Mouse (Mus musculus) neural tube, embryonic 12.5 days (tissue): ENCODE measurements at regions not wholly inside any gene's neighbourhood (a gene's known extent, or its start where the extent isn't known, plus 50 kb on each side); places are given as distances from the start of the nearest gene placed in this dataset.

Experiments
- ATAC-seq: fragments of 200-750 bp; cut with Nextera tagmentation; 2 replicates; pipeline ENCODE4 v1.8.0; 2017; ENCODE audit warnings: low read depth, mild to moderate bottlenecking, moderate TSS enrichment, moderate library complexity; ENCODE audit not compliant: low FRiP score
- H3K27ac ChIP-seq: fragments of 300-500 bp; sonication (generic); 2 replicates; pipeline ENCODE4 v1.5.1; 2016
- H3K27me3 ChIP-seq: fragments of 300-500 bp; sonication (generic); replicated peaks from 2 replicates; pipeline ENCODE4 v1.6.1; 2016; ENCODE audit warnings: mild to moderate bottlenecking
- H3K36me3 ChIP-seq: fragments of 300-500 bp; sonication (generic); 2 replicates; pipeline ENCODE4 v1.6.1; 2016; ENCODE audit warnings: mild to moderate bottlenecking
- H3K4me1 ChIP-seq: fragments of 300-500 bp; sonication (generic); 2 replicates; pipeline ENCODE4 v1.6.1; 2016
- H3K4me2 ChIP-seq: fragments of 300-500 bp; sonication (generic); replicated peaks from 2 replicates; pipeline ENCODE4 v1.6.1; 2016; ENCODE audit warnings: mild to moderate bottlenecking
- H3K4me3 ChIP-seq: fragments of 300-500 bp; sonication (generic); 2 replicates; pipeline ENCODE4 v1.5.1; 2016
- H3K9ac ChIP-seq: fragments of 300-500 bp; sonication (generic); 2 replicates; pipeline ENCODE4 v1.6.1; 2016; ENCODE audit warnings: mild to moderate bottlenecking
- H3K9me3 ChIP-seq: fragments of 300-500 bp; sonication (generic); 2 replicates; pipeline ENCODE4 v1.6.1; 2016; ENCODE audit warnings: mild to moderate bottlenecking
- whole genome bisulfite sequencing: fragments of 180-500 bp; shearing (Covaris S2); methylation state at CpG from one replicate; pipeline ENCODE4 v1.1.7; 2016; 5-methylcytosine and 5-hydroxymethylcytosine counted together

DNA sequence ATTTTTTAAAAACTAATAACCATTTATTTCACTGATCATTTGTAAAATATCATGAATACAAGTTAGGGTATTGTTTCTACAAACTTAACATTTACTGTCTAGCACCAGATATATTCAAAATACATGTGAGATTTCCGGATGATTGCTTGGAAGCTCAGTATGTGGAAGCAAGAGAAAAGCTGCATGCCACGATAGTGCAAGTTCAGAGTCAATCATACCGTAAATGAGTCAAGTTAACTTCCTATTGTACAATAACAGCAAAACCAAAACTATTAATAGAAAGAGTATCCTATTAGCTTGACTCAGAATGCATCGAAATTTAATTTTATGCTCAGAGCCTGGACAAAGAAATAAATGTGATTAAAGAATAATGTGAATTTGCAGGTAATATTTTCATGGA lies 1284.6 kb upstream of the Cited2 start:
- H3K27ac ChIP-seq, result no peak overlapping the region
- ATAC-seq, result no peak
- H3K9ac ChIP-seq, result no peak overlapping the region
- no peaks in the 10 kb centered on the region for H3K36me3 ChIP-seq
- H3K9me3 ChIP-seq, result no peaks in the 10 kb centered on the region
- 0 out of 2 replicates have a peak, but pooled peaks cover 3% of the 10 kb centered on the region for H3K4me1 ChIP-seq
- H3K27me3 ChIP-seq, result no peaks in the 10 kb centered on the region
- no peak overlapping the region for H3K4me3 ChIP-seq
- 91% methylated on average over 4 of the region's 4 CpGs for WGBS
- no peak overlapping the region for H3K4me2 ChIP-seq

DNA sequence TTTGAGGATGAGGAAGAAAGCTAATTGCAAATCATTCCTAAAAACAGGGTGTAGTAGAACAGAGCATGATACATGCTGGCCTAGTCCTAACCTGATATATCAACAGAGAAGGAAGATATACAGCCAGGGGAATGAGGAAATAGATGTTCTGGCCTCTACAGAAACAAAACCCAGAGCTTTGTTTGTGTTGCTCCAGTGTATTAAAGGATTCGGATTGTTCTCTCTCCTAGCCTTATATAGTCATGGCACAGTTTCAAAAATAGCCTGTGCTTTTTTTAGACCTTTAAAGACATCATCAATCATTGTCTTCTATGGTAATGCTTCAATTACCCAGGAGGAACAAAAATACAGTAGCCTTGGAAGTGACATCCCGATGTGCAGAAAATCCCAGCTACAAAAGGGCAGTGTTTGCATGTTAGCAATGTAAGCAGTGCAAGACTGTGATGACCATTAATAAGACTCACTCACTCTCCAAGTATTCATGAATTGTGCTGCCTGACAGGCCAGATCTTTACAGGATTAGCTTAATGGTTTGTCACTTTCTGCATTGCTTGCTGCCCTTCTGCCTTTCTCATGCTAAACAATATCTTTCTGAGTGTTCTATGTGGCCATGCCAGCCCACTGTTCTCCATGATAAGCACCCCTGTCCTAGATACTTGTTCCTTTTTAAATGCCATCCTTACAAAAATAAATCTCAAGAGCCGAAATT lies 1281.9 kb upstream of the Cited2 start:
- Histone ChIP-seq H3K9ac (no peak overlapping the region), H3K27me3 (no peaks in the 10 kb centered on the region), H3K9me3 (no peaks in the 10 kb centered on the region), H3K4me1 (0 out of 2 replicates have a peak, but pooled peaks cover 3% of the 10 kb centered on the region), H3K36me3 (no peaks in the 10 kb centered on the region), H3K27ac (no peak overlapping the region), H3K4me2 (no peak overlapping the region), H3K4me3 (no peak overlapping the region)
- whole genome bisulfite sequencing, result 25% methylated on average over 3 of the region's 3 CpGs
- ATAC-seq, result peak; percentile 87

DNA sequence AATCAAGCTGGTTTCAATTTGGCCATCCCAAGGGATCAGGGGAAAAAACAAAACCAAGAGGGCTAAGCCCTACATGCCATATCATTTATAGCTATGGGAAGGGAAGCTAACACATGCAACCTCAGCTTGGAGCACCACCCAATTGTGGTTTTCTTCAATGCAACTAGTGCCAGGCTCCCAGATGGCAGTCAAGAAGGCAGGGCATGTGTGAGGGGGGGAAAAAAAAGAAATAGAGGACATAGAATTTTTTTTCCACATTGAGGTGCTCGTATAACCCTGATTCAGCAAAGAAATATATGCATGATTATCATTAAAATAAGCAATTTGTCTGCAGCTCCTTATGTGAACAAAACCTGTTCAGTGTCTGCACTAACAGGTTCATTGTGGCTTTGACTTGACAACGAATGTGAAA lies 1281.4 kb upstream of the Cited2 start:
- peak; percentile 60; the same call in 1 of the 2 replicates for ATAC-seq
- Histone ChIP-seq H3K9me3 (no peaks in the 10 kb centered on the region), H3K27ac (no peak overlapping the region)

DNA sequence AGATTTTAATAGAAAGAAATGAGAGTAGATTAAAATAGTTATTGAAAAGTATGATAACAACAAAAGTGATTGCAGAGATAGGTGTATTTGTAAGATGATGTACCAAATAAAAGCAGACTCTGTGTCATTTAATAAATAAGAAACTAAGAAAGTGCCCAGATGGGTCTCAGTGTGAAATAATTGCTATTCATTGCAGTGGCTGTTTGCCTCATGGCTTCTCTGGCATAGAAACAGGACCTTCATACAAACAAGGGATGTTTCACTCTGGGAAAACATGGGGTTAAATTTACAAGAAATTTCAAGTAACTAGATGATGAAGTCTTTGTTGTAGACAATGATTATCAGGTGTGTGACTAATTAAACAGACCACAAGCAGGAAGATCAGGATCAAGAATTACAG lies 1279.1 kb upstream of the Cited2 start:
- H3K9ac ChIP-seq, result no peak overlapping the region
- 0 out of 2 replicates have a peak, but pooled peaks cover 3% of the 10 kb centered on the region for H3K4me1 ChIP-seq
- no peak overlapping the region for H3K4me3 ChIP-seq
- no peaks in the 10 kb centered on the region for H3K27me3 ChIP-seq
- no peaks in the 10 kb centered on the region for H3K9me3 ChIP-seq
- no peaks in the 10 kb centered on the region for H3K36me3 ChIP-seq
- no peak overlapping the region for H3K4me2 ChIP-seq
- H3K27ac ChIP-seq, result no peak overlapping the region
- no peak for ATAC-seq

More for the DNA sequence above, 1281.4 kb upstream of the Cited2 start:
- no peaks in the 10 kb centered on the region for H3K36me3 ChIP-seq
- no peaks in the 10 kb centered on the region for H3K27me3 ChIP-seq
- no peak overlapping the region for H3K9ac ChIP-seq
- H3K4me3 ChIP-seq, result no peak overlapping the region
- H3K4me1 ChIP-seq, result 0 out of 2 replicates have a peak, but pooled peaks cover 3% of the 10 kb centered on the region
- H3K4me2 ChIP-seq, result no peak overlapping the region
- WGBS, result 49% methylated on average over 2 of the region's 2 CpGs

DNA sequence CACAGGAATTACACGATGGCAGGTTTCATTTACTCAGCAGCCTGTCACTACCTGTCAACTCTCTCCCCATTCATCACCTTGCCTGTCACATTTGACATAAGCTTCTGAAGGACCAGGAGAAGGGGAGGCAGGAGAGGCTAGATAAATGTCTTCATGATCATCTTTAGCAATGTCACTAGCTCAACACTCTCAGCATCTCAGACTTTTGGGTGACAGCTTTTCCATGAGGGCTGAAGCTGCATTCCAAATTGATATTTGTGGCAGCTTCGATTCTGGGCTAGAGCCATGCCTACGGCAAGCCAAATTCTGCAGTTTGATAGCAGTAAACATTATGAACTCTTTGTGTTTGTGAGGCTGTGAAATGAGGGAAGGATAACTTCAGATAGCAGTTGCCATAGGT lies 1255.1 kb upstream of the Cited2 start:
- H3K9me3 ChIP-seq, result no peaks in the 10 kb centered on the region
- H3K36me3 ChIP-seq, result no peaks in the 10 kb centered on the region
- no peaks in the 10 kb centered on the region for H3K4me1 ChIP-seq
- 77% methylated on average over 3 of the region's 3 CpGs for WGBS
- no peak overlapping the region for H3K27ac ChIP-seq
- H3K9ac ChIP-seq, result no peak overlapping the region
- H3K27me3 ChIP-seq, result no peaks in the 10 kb centered on the region
- H3K4me3 ChIP-seq, result no peak overlapping the region
- no peak for ATAC-seq
- no peak overlapping the region for H3K4me2 ChIP-seq

DNA sequence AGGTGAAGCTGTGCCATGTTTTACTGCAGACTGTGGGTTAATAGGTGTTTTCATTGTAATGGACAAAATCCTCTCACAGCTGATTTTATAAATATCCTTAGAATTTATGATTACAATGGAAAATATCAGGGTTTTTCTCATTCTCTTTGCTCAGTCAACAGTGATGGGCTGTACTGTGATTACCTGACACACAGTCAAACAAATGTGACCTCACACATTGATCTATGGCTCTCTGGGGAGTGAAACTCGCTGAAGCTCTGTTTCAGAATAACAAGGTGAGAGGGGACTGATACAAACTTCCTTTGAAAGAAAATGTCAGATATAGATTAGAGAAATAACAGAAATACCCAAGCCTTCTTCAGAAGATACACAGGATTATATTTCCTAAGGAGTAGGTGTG lies 1253.3 kb upstream of the Cited2 start:
- H3K36me3 ChIP-seq, result no peaks in the 10 kb centered on the region
- no peaks in the 10 kb centered on the region for H3K27me3 ChIP-seq
- no peak overlapping the region for H3K9ac ChIP-seq
- 46% methylated on average over 1 of the region's 1 CpGs for WGBS
- no peaks in the 10 kb centered on the region for H3K9me3 ChIP-seq
- no peak overlapping the region for H3K4me3 ChIP-seq
- H3K27ac ChIP-seq, result no peak overlapping the region
- H3K4me1 ChIP-seq, result no peaks in the 10 kb centered on the region
- ATAC-seq, result no peak
- H3K4me2 ChIP-seq, result no peak overlapping the region

DNA sequence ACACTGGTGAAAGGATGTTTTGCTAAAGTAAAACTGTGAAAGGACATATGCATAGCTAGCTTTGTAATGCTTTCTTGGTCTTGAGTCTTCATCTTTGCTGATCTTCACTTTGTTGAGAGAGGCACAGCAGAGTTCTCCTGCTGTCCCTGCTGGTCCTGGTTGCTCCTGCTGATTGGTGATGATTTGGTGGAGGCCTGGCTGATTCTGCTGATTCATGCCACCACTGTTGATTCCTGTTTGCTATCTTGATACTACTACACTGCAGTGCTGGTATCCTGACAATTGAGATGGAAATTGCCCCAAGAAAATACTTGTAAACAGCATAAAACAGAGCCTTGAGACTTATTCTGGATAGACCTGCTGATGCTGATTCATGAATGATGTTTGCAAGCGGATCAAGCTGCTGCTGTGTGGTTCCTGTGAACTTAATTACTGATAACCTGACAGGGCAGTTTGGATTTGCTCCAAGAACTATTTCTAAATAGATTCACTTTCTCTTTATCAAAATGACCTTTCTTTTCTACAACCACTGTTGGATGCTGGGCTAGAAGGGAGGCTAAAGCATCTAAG lies 1249.0 kb upstream of the Cited2 start:
- Histone ChIP-seq H3K9ac (no peak overlapping the region), H3K36me3 (no peaks in the 10 kb centered on the region), H3K4me2 (no peak overlapping the region), H3K27me3 (no peaks in the 10 kb centered on the region), H3K4me3 (no peak overlapping the region), H3K27ac (no peak overlapping the region), H3K4me1 (no peaks in the 10 kb centered on the region), H3K9me3 (no peaks in the 10 kb centered on the region)
- no peak for ATAC-seq
- WGBS, result 96% methylated on average over 1 of the region's 1 CpGs

DNA sequence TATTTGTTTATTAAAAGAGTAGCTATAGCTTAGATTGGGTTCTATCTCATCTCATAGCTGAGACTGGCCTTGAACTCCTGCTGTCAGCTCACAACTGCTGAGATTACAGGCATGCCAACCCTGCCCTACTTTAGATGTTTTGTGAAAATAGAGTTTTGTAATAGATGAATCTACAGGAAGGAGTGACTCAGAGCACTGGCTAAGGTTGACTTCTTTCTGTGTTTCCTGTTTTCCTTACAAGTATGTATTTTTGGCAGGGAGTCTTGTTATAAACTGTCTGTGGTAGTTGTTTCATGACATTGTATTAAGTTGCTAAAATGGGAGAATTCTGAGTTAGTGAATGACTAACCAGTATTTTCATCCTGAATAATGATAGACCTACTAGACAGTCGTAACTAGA lies 1224.4 kb upstream of the Cited2 start:
- Histone ChIP-seq H3K27ac (no peak overlapping the region), H3K36me3 (no peaks in the 10 kb centered on the region), H3K4me2 (no peak overlapping the region), H3K9ac (no peak overlapping the region), H3K4me1 (no peaks in the 10 kb centered on the region), H3K4me3 (no peak overlapping the region), H3K9me3 (no peaks in the 10 kb centered on the region), H3K27me3 (no peaks in the 10 kb centered on the region)
- ATAC-seq, result no peak
- WGBS, result 83% methylated on average over 1 of the region's 1 CpGs

DNA sequence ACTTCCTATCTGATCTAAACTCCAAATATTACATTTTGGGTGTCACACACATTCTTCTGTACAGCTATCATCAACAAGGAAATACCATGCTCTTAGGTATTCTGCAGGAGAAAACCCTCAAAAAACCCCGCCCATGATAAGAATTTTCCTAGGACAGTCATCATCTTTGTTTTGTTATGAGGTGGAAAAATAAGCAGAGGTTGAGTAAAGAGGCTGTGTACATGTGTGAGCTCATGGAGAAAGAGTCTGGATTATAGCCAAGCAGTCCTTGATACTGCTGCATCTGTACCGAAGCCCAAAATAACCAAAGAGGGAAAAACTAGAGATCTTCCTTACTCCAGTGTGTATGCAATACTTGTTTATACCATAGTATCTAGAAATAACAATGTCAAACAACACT lies 1215.3 kb upstream of the Cited2 start:
- Histone ChIP-seq H3K9me3 (no peaks in the 10 kb centered on the region), H3K4me2 (no peak overlapping the region), H3K27ac (no peak overlapping the region), H3K36me3 (no peaks in the 10 kb centered on the region), H3K27me3 (no peaks in the 10 kb centered on the region), H3K4me3 (no peak overlapping the region), H3K9ac (no peak overlapping the region), H3K4me1 (no peaks in the 10 kb centered on the region)
- no peak for ATAC-seq
- 88% methylated on average over 2 of the region's 2 CpGs for WGBS

DNA sequence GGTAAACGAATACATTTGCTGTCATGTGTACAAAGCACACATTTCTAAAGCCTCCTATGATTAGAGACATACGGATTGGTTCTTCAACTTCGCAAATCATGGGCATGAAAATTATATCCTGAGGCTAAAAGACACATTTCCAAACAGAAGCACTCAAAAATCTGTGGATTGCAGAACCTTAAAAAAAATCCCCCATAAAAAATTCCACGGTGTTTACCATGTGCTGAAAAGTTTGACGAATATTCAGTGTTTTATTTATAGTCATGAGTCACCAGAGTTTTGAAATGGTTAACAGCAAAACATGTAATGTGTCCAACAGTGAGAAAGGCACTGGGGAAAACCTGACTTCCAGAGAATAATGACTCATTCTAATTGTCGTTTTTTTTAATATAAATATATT lies 1214.9 kb upstream of the Cited2 start:
- Histone ChIP-seq H3K27me3 (no peaks in the 10 kb centered on the region), H3K9ac (no peak overlapping the region), H3K4me1 (no peaks in the 10 kb centered on the region), H3K36me3 (no peaks in the 10 kb centered on the region), H3K4me3 (no peak overlapping the region), H3K9me3 (no peaks in the 10 kb centered on the region), H3K27ac (no peak overlapping the region), H3K4me2 (no peak overlapping the region)
- no peak for ATAC-seq
- WGBS, result 81% methylated on average over 6 of the region's 6 CpGs

DNA sequence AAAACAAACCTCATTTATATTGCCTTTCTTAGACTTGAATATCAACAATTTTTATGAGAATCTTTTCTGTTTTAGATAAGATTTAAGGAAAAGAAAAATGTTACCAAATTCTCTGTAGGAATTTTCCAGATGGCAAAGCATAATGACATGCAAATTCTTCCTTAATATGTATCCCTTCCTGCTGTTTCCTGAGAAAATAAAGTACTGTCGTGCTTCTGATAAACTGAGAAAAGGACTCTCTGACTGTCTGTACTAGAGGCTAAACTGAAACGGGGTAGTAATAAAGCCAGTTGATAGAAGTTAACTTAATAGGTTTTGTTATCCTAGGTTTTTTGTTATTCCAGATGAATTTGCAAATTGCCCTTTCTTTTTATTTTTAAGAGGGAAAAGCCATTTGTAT lies 1208.4 kb upstream of the Cited2 start:
- H3K4me3 ChIP-seq, result no peak overlapping the region
- H3K4me1 ChIP-seq, result no peaks in the 10 kb centered on the region
- 74% methylated on average over 2 of the region's 2 CpGs for WGBS
- ATAC-seq, result no peak
- H3K4me2 ChIP-seq, result no peak overlapping the region
- H3K9ac ChIP-seq, result no peak overlapping the region
- no peaks in the 10 kb centered on the region for H3K27me3 ChIP-seq
- H3K9me3 ChIP-seq, result no peaks in the 10 kb centered on the region
- no peaks in the 10 kb centered on the region for H3K36me3 ChIP-seq
- H3K27ac ChIP-seq, result no peak overlapping the region

DNA sequence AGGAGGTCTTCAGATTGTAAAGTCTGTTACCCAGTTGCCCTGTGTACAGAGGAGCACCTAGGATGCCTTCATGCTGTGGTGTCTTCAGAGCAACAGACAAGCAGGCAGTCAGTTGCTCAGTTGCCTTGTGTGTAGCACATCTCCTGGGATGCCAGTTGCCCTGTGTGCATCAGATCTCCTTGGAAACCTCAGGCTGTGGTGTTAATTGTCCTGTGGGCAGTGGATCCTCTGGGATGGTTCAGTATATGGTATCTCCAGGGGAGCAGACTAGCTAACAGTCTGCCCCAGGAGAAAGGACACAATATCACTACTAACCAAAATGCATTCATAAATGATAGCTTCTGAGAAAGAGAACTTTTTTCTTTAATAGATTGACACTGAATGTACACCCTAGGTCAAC lies 1201.1 kb upstream of the Cited2 start:
- no peaks in the 10 kb centered on the region for H3K27me3 ChIP-seq
- no peak overlapping the region for H3K27ac ChIP-seq
- no peaks in the 10 kb centered on the region for H3K4me1 ChIP-seq
- H3K36me3 ChIP-seq, result no peaks in the 10 kb centered on the region
- H3K9me3 ChIP-seq, result no peaks in the 10 kb centered on the region
- no peak overlapping the region for H3K4me2 ChIP-seq
- H3K9ac ChIP-seq, result no peak overlapping the region
- H3K4me3 ChIP-seq, result no peak overlapping the region
- ATAC-seq, result no peak

DNA sequence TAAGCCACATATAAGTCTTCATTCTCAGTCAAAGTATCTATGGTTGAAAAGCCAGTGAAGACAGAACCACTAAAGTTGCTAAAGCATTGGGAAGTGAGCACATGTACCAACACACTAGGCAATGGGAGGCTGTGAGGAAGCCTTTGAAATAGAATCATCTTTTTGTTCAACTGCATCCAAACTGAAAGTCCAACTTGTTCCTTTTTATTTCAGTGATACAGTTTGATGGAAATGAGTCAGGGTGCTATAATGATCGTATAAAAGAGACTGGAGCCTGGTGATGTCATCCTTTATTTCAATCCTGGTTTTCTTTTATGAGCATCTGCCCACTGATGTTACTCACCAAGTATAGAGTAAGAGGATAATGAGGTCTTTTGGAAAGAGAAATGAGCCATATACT lies 1198.9 kb upstream of the Cited2 start:
- WGBS, result 79% methylated on average over 1 of the region's 1 CpGs

More for the DNA sequence above, 1198.9 kb upstream of the Cited2 start:
- no peaks in the 10 kb centered on the region for H3K4me1 ChIP-seq
- no peak overlapping the region for H3K4me3 ChIP-seq
- no peak overlapping the region for H3K9ac ChIP-seq
- H3K4me2 ChIP-seq, result no peak overlapping the region
- H3K27me3 ChIP-seq, result no peaks in the 10 kb centered on the region
- H3K9me3 ChIP-seq, result no peaks in the 10 kb centered on the region
- no peaks in the 10 kb centered on the region for H3K36me3 ChIP-seq
- H3K27ac ChIP-seq, result no peak overlapping the region
- no peak for ATAC-seq
